Mouse (Mus musculus): ENCODE data around the gene Pskh1.

The Pskh1 gene

GRCm38 (mm10) chr8:105961101-105961500, 60.9 kb downstream of the Pskh1 start:
- DNase-seq: no peak

- DNase-seq: no peak
Observed at GRCm38 (mm10) chr8:105961536-105961935, 61.3 kb downstream of the Pskh1 start.

DNA sequence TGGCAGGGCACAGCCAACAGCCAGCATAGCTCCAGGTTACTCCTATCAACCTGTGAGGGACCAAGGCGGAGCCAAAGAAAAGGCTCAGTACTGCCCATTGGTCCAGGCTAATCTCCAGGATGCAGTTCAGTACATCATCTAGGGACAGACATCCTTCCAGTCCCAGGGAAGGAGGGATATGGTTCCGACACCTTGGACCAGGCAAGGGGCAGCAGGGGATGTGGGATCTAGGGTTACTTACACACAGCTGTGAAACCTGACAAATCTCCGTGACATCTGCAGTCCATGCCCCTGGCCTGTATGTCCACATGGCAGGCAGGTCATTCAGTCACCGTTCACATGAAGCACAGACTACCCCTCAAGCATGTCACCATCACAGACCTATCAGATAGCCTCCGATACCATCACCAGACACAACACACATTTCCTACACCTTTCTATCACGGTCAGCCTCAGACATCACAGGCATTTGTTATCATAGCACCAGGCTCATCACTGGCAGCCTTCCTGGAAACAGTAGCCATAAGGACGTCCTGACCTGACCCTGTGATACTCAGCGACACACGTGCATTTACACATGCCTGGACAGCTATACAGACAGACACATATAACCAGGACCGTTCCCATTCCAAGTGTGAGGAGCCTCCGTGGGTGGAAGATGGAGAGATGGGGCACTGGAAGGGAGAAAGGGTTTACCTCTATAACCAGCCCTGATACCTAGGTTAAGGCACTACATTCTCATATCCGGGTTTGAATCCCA, 64.4 kb downstream of the Pskh1 start:
- DNase-seq: peak; percentile 96

DNA sequence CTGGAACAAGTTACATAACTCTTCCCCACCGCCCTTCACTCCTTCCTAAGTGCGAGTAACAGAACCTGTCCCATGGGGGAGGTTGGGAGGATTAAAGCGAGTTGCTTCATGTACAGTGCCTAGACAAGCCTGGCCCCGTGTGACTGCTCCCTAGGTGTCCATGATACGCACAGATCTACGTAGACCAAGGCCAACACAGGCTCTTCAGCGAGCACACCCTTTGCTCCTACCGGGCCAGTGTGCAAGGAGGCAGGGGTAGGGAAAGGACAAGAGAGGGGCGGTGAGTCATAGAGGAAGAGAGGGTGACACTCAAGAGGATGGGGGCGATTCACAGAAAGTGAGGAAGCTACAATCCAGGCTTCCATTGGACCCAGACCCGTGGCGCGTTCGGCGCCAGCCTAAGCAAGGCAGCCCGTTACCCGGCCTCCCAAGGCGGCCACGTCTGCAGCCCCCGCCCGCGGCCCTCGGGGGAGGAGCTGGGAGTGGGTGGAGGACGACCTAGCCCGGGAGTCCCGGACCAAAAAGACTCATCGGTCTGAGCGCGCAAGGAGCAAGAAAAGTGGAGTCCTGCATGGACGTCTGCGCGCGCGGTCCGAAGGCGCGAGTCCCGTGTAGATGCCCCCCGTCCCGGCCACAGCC, 65.1 kb downstream of the Pskh1 start:
- DNase-seq: peak; percentile 98

- peak; percentile 99 for DNase-seq
Observed at GRCm38 (mm10) chr8:105965905-105966341, 65.7 kb downstream of the Pskh1 start, which contains the start of gene Slc12a4. Gene Slc12a4, minus strand, starts transcription at chr8:105966097.

DNA sequence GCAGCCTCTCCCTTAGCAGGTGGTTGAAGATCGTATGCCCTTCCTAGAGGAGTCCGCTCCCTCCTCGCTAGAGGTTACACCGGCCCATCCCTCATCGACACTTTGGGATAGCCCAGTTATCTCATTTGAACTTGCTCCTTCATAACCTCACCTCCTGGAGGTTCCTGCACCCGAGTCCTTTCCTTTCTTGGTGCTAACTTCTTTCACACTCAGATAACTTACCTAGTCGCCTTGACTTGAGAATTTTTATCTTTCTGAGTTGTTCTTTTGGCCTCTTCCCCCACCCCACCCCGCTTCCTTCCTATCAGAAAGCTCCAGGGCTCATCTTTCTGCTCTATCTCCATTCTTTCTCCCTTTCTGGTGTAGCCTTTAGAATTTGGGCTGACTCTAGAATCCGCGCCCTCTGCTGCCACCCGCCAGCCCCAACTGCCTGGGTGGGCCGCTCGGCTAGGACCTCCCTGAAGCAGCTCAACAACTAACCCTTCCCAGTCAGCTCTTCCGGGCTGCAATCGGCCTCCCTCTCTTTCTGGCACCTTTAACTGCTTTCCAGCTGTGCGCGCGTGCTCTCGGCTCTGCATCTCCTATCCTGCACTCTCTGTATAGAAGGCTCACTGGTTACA, 66.6 kb downstream of the Pskh1 start:
- DNase-seq: peak; percentile 94

DNA sequence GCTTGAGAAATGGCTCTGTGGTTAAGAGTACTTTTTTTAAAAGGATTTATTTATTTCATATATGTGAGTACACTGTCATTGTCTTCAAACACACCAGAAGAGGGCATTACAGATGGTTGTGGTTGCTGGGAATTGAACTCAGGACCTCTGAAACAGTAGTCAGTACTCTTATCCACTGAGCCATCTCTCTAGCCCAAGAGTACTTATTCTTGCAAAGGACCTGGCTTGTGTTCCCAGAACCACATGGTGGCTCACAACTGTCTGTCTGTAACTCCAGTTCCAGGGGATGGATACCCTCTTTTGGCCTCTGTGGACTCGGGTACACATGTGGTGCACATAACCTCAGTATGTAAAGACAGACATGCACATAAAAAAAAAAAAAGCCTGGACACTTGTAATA, 69.1 kb downstream of the Pskh1 start:
- no peak for DNase-seq

DNA sequence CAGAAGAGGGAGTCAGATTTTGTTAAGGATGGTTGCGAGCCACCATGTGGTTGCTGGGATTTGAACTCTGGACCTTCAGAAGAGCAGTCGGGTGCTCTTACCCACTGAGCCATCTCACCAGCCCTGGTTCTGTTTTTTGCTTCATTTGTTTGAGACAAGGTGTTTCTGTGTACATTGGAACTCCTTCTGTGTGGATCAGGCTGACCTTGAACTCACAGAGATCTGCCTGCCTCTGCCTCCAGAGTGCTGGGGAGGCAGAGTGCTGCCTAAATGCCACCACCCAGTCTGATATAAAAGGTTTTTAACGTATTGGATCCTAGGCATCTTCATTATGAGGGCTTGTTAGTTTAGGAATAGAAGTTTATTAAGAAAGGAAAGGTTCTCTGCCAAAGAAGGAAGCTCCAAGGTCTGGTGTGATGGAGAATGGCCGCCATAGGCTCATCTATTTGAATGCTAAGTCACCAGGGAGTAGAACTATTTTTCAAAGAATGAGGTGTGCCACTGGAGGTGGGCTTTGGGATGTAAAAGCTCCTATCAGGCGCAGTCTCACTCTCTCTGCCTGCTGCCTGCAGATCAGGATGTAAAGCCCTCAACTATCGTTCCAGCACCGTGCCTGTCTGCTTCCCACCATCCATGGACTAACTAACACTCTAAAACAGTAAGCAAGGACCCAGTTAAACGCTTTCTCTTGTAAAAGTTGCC, 70.9 kb downstream of the Pskh1 start:
- no peak for DNase-seq

DNA sequence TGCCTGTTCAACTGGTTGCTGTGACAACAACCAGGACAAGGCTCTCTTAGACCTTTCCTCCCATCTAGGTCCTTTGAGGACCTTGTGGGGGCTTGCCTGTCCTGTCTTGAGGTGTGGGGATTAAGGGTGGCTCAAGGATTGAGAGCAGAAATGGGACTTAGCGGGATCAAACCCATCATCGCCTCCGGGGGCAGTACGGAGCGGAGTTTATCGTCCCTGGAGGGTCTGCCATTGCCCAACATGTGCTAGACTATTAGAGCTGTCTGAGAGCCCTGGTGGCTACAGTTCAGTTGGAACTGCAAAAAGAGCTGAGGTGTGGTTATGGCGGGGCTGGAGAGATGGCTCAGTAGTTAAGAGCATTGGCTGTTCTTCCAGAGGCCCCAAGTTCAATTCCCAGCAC, 75.1 kb downstream of the Pskh1 start:
- DNase-seq: no peak

DNA sequence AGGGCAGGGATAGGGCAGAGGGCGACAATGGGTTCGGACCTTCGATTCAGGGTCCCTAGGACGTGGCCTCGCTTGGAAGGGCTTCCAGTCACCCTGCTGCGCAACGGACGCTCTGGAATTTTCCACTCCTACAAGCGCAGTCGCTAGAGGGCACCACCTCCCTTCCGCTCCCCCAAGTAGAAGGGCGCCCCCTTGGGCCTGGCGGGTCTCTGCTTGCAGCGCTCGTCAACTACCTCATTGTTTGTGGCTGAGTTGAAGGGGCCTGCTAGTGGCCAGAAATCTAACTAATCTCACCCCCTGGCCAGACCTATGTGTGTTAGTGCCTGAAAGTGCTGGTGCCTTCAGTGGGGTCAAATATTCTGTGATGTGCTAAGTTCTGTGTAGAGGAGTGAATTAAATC, 79.1 kb downstream of the Pskh1 start, which contains the start of gene Dpep3:
TSS of gene Dpep3 (minus strand) at position 105 of the 400 bp plus-strand sequence.
- DNase-seq: no peak

DNA sequence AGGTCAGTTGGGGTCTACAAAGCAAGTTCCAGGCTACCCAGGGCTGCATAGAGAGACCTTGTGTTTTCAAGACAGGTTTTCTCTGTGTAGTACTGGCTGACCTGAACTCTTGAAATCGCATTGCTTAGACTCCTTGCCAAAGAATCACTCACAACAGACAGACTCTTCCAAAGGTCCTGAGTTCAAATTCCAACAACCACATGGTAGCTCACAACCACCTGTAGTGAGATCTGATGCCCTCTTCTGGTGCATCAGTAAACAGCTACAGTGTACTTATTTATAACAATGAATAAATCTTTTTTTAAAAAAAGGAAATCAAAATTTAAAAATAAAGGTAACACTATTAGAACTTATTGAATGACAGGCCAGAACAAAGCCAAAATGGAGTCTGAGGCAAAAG, 80.9 kb downstream of the Pskh1 start:
- peak; percentile 45 for DNase-seq
